Mouse (Mus musculus): ENCODE data around the gene Kdm3a. TPM values are rescaled to one million over a fixed set of nuclear protein-coding genes. Genes with fewer than 3 reads are reported as not detected.

The Kdm3a gene
- total and polyA plus RNA-seq, 2 experiments from 2014 or later: 19.2 to 40.1 TPM

DNA sequence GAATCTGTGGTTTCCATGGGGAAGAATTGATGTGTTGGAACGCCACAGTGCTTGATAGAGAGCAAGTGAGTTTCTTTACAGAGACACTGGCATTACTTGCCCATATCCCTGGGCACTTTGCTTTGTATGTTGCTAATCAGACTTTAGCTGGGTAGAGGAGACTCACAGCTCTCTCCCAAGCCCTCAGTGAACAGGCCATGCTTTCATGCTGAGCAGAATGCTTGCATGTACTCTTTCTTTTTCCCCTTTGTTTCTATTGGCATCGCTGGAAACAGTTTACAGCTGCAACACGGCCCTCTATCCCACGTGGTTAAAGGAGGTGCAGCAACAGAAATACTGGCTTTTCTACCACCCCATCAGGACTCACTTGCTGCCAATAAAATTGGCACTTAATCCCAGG is 49.6 kb downstream of the Kdm3a start:
- H3K36me3 ChIP-seq (ENCODE audit: insufficient read depth): peaks cover 34% of the 10 kb centered on the region
- no peak overlapping the region for H3K4me3 ChIP-seq (ENCODE audit: low read depth, low read length)
- H3K4me2 ChIP-seq (ENCODE audit: low read depth): no peak overlapping the region
- no peaks in the 10 kb centered on the region for H3K4me1 ChIP-seq (ENCODE audit: insufficient read depth)
- ATAC-seq (peak; percentile 59), DNase-seq (no peak)
- H3K27me3 ChIP-seq (ENCODE audit: insufficient read depth, low read length): no peaks in the 10 kb centered on the region
- no peak for TF ChIP-seq CTCF (IDR thresholded peaks at IDR 0.05; ENCODE audit: low read depth)
- no peak overlapping the region for H3K27ac ChIP-seq (ENCODE audit: low read depth, low read length)
- H3K9ac ChIP-seq: no peak overlapping the region
- H3K9me3 ChIP-seq (ENCODE audit: low read length): no peaks in the 10 kb centered on the region
- 42% methylated on average over 4 of the region's 4 CpGs for WGBS

DNA sequence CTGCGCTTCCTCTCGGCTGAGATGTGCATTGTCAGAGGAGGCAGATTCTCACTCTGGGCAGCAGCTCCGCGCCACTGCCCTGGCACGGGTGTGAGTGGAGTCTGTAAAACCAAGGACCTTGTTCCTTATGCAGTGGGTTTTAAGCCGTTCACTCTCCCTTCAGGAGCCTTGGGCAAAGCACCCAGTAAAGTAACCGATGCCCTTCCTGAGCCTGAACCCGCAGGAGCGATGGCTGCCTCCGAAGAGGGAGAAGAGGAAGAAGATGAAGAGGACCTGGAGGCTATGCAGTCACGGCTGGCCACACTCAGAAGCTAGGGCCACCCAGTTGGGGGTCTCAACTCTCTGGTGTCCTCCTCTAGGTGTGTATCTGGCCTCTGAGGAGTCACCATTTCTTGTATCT is 53.3 kb downstream of the Kdm3a start:
- WGBS: 95% methylated on average over 11 of the region's 11 CpGs
- Histone ChIP-seq H3K36me3 (ENCODE audit: insufficient read depth) (peaks cover 27% of the 10 kb centered on the region), H3K4me3 (ENCODE audit: low read depth, low read length) (no peak overlapping the region), H3K9ac (no peak overlapping the region), H3K9me3 (ENCODE audit: low read length) (no peaks in the 10 kb centered on the region), H3K27ac (ENCODE audit: low read depth, low read length) (no peak overlapping the region), H3K27me3 (ENCODE audit: insufficient read depth, low read length) (no peaks in the 10 kb centered on the region), H3K4me1 (ENCODE audit: insufficient read depth) (no peaks in the 10 kb centered on the region), H3K4me2 (ENCODE audit: low read depth) (no peak overlapping the region)
- DNase-seq (no peak), ATAC-seq (no peak)
- no peak for TF ChIP-seq CTCF (IDR thresholded peaks at IDR 0.05; ENCODE audit: low read depth)

DNA sequence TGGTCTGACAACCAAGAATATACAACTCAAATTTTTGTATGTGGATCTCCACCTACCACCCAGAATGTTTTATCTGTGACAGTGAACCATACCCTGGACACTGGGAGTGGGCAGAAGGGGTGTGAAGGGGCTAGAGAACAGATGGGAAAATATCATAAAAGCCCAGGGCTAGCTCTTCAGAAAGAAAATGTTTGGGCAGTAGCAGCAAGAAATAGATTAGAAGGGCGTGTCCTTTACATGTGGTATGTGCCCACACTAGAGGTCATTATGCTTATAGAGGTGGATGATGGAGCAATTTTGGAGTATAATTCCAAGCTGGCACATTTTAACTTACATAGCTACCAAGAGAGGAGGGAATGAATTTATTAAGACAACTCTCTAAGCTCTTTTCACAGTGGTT is 57.4 kb downstream of the Kdm3a start:
- H3K9me3 ChIP-seq (ENCODE audit: low read length): no peaks in the 10 kb centered on the region
- ATAC-seq (no peak), DNase-seq (no peak)
- no peaks in the 10 kb centered on the region for H3K27me3 ChIP-seq (ENCODE audit: insufficient read depth, low read length)
- no peak for TF ChIP-seq CTCF (IDR thresholded peaks at IDR 0.05; ENCODE audit: low read depth)
- H3K4me3 ChIP-seq (ENCODE audit: low read depth, low read length): no peak overlapping the region
- H3K4me1 ChIP-seq (ENCODE audit: insufficient read depth): no peaks in the 10 kb centered on the region
- H3K27ac ChIP-seq (ENCODE audit: low read depth, low read length): no peak overlapping the region
- no peak overlapping the region for H3K4me2 ChIP-seq (ENCODE audit: low read depth)
- H3K9ac ChIP-seq: no peak overlapping the region
- 93% methylated on average over 1 of the region's 1 CpGs for WGBS
- peaks cover 27% of the 10 kb centered on the region for H3K36me3 ChIP-seq (ENCODE audit: insufficient read depth)

DNA sequence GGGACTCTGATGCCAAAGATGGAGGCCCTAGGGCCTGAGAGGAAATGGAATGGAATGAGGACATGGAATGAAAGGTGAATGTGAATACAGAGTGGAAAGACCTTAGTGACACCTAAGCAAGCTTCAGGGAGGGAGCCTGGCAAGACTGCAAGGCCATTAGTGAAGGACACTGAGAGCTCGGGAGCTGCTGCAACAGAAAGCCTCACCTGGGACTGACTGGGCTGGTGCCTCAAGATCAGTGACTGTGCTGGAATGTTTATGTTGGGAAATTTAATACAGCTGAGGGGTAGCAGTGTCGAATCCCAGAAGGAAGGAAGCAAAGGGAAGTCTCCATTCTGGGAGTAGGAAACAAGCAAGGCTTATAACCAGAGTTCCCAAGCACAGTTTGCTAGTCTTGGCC is 63.8 kb downstream of the Kdm3a start:
- no peak for TF ChIP-seq CTCF (IDR thresholded peaks at IDR 0.05; ENCODE audit: low read depth)
- no peak overlapping the region for H3K9ac ChIP-seq
- H3K27me3 ChIP-seq (ENCODE audit: insufficient read depth, low read length): no peaks in the 10 kb centered on the region
- H3K4me1 ChIP-seq (ENCODE audit: insufficient read depth): no peaks in the 10 kb centered on the region
- DNase-seq: no peak
- 89% methylated on average over 2 of the region's 2 CpGs for WGBS
- 0 out of 2 replicates have a peak, but pooled peaks cover 18% of the 10 kb centered on the region for H3K36me3 ChIP-seq (ENCODE audit: insufficient read depth)
- no peak overlapping the region for H3K4me3 ChIP-seq (ENCODE audit: low read depth, low read length)
- H3K9me3 ChIP-seq (ENCODE audit: low read length): no peaks in the 10 kb centered on the region
- no peak overlapping the region for H3K4me2 ChIP-seq (ENCODE audit: low read depth)
- ATAC-seq: no peak
- no peak overlapping the region for H3K27ac ChIP-seq (ENCODE audit: low read depth, low read length)

DNA sequence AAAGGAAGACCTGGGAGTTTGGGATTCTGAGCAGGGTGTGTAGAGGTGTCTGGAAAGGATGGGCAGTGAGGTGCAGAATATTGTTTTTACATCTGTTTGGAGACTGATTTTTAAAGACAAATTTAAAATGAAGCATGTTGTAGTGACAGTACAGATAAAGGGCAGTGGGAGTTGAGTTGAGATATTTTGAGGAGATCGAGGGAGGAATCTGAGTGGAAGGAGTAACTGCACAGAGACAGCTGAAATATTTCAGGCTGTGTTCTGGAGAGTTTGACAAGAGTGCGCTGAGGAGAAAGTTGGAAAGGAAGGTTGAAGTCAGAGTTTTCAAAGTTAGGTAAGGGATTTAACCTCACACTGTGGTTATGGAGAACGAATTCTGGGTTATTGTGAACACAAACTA is 64.2 kb downstream of the Kdm3a start:
- DNase-seq (no peak), ATAC-seq (no peak)
- Histone ChIP-seq H3K4me1 (ENCODE audit: insufficient read depth) (no peaks in the 10 kb centered on the region), H3K36me3 (ENCODE audit: insufficient read depth) (0 out of 2 replicates have a peak, but pooled peaks cover 15% of the 10 kb centered on the region), H3K27ac (ENCODE audit: low read depth, low read length) (no peak overlapping the region), H3K4me3 (ENCODE audit: low read depth, low read length) (no peak overlapping the region), H3K4me2 (ENCODE audit: low read depth) (no peak overlapping the region), H3K27me3 (ENCODE audit: insufficient read depth, low read length) (no peaks in the 10 kb centered on the region), H3K9me3 (ENCODE audit: low read length) (no peaks in the 10 kb centered on the region), H3K9ac (no peak overlapping the region)
- TF ChIP-seq CTCF (IDR thresholded peaks at IDR 0.05; ENCODE audit: low read depth): no peak
- 91% methylated on average over 3 of the region's 3 CpGs for WGBS

DNA sequence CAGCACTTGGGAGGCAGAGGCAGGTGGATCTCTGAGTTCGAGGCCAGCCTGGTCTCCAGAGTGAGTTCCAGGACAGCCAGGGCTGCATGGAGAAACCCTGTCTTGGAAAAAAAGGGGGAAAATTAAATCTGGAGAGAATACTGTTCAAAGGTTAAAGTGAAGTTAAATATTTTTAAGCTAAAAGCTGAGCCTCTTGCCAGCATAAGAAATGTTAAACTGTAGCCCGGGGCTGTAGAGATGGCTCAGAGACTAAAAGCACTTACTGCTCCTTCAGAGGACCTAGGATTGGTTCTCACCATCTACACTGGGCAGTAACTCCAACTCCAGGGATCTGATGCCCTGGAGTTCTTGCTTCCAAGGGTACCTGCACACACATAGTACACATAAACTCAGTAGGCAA is 76.0 kb downstream of the Kdm3a start:
- Histone ChIP-seq H3K4me1 (ENCODE audit: insufficient read depth) (no peaks in the 10 kb centered on the region), H3K9me3 (ENCODE audit: low read length) (no peaks in the 10 kb centered on the region), H3K27me3 (ENCODE audit: insufficient read depth, low read length) (no peaks in the 10 kb centered on the region), H3K4me2 (ENCODE audit: low read depth) (no peak overlapping the region), H3K36me3 (ENCODE audit: insufficient read depth) (peaks cover 3% of the 10 kb centered on the region), H3K4me3 (ENCODE audit: low read depth, low read length) (no peak overlapping the region), H3K27ac (ENCODE audit: low read depth, low read length) (no peak overlapping the region), H3K9ac (no peak overlapping the region)
- DNase-seq (no peak), ATAC-seq (no peak)
- no peak for TF ChIP-seq CTCF (IDR thresholded peaks at IDR 0.05; ENCODE audit: low read depth)
- 96% methylated on average over 2 of the region's 2 CpGs for WGBS

DNA sequence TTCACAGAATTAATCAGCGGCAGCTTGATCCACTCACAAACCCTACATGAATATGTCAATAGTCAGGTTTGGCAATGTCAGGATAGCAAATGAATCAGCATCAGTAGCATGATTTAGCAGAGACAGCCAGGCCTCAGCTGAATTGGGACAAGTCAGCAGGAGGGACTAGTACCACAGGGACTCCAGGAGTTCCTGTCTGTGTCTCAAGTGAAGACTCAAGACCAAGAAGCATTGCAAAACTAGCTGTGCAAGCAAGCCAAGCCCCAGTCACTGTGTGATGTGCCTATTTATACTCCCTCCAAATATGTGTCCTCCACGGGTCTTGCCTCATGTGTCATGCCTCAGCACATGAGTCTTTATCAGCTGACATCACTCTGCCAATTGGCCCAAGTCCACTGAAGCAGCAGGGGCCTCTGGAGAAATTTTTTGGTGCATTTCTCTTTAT is 77.3 kb downstream of the Kdm3a start:
- no peaks in the 10 kb centered on the region for H3K27me3 ChIP-seq (ENCODE audit: insufficient read depth, low read length)
- 82% methylated on average over 2 of the region's 2 CpGs for WGBS
- H3K9me3 ChIP-seq (ENCODE audit: low read length): no peaks in the 10 kb centered on the region
- ATAC-seq (no peak), DNase-seq (peak; percentile 1)
- H3K36me3 ChIP-seq (ENCODE audit: insufficient read depth): no peaks in the 10 kb centered on the region
- no peak overlapping the region for H3K27ac ChIP-seq (ENCODE audit: low read depth, low read length)
- H3K9ac ChIP-seq: no peak overlapping the region
- TF ChIP-seq CTCF (IDR thresholded peaks at IDR 0.05; ENCODE audit: low read depth): no peak
- H3K4me3 ChIP-seq (ENCODE audit: low read depth, low read length): no peak overlapping the region
- no peaks in the 10 kb centered on the region for H3K4me1 ChIP-seq (ENCODE audit: insufficient read depth)
- H3K4me2 ChIP-seq (ENCODE audit: low read depth): no peak overlapping the region
